Mouse (Mus musculus) midbrain, postnatal 0 days (tissue): ENCODE measurements around the gene BC052040. TPM values are rescaled to one million over a fixed set of nuclear protein-coding genes. Genes with fewer than 3 reads are reported as not detected.
A peak's percentile ranks its signal among the peaks of the same experiment; 100 is the strongest.

Experiments
- ATAC-seq: fragments of 200-750 bp; cut with Nextera tagmentation; 2 replicates; pipeline ENCODE4 v1.8.0; 2017; ENCODE audit warnings: moderate number of reproducible peaks, mild to moderate bottlenecking, moderate TSS enrichment, moderate library complexity; ENCODE audit not compliant: low FRiP score
- DNase-seq: peaks from one replicate; pipeline ENCODE4 v3.0.0-alpha.2; 2015; ENCODE audit warnings: low spot score
- H3K27ac ChIP-seq: fragments of 300-500 bp; sonication (generic); 2 replicates; pipeline ENCODE4 v1.5.1; 2014; ENCODE audit warnings: low read depth, mild to moderate bottlenecking, low read length, mixed read lengths
- H3K27me3 ChIP-seq: fragments of 300-500 bp; sonication (generic); 2 replicates; pipeline ENCODE4 v1.6.1; 2014; ENCODE audit warnings: low read length, control low read depth, mixed read lengths; ENCODE audit not compliant: insufficient read depth
- H3K36me3 ChIP-seq: fragments of 300-500 bp; sonication (generic); 2 replicates; pipeline ENCODE4 v1.6.1; 2014; ENCODE audit warnings: low read length, control low read depth, mixed read lengths; ENCODE audit not compliant: insufficient read depth
- H3K4me1 ChIP-seq: fragments of 300-500 bp; sonication (generic); 2 replicates; pipeline ENCODE4 v1.6.1; 2014; ENCODE audit warnings: mild to moderate bottlenecking, control low read depth, antibody characterized with exemption, low read length, mixed read lengths; ENCODE audit not compliant: insufficient read depth
- H3K4me2 ChIP-seq: fragments of 300-500 bp; sonication (generic); 2 replicates; pipeline ENCODE4 v1.6.1; 2014; ENCODE audit warnings: low read depth, mild to moderate bottlenecking, low read length, mixed read lengths; ENCODE audit not compliant: poor library complexity, severe bottlenecking
- H3K4me3 ChIP-seq: fragments of 300-500 bp; sonication (generic); 2 replicates; pipeline ENCODE4 v1.5.1; 2014; ENCODE audit warnings: low read depth, mild to moderate bottlenecking, low read length, moderate library complexity
- H3K9ac ChIP-seq: fragments of 300-500 bp; sonication (generic); replicated peaks from 2 replicates; pipeline ENCODE4 v1.6.1; 2014; ENCODE audit warnings: mild to moderate bottlenecking, low read length, moderate library complexity, mixed read lengths; ENCODE audit not compliant: poor library complexity, severe bottlenecking
- H3K9me3 ChIP-seq: fragments of 300-500 bp; sonication (generic); 2 replicates; pipeline ENCODE4 v1.6.1; 2016; ENCODE audit warnings: low read length, control low read depth
- CTCF ChIP-seq: IDR thresholded peaks from 2 replicates; pipeline ENCODE4 v1.5.1; 2016; ENCODE audit warnings: antibody characterized with exemption, mild to moderate bottlenecking
- WGBS: fragments of 180-500 bp; shearing (Covaris S2); extraction: QIAGEN DNeasy Blood & Tissue Kit; methylation state at CpG from one replicate; pipeline ENCODE4 v1.1.7; 2014; 5-methylcytosine and 5-hydroxymethylcytosine counted together
- polyA plus RNA-seq: library from polyadenylated mRNA; unstranded; fragments of >200 nt; fragmentation: Nextera tagmentation; extraction: Ambion mirVana; gene quantifications from 2 replicates; pipeline ENCODE4 v1.2.1, GENCODE M21; 2015
- total RNA-seq: library from RNA; depleted of rRNA; stranded (reverse); fragments of >200 nt; gene quantifications from 2 replicates; pipeline ENCODE4 v1.2.3, GENCODE M21; 2014

Gene BC052040
- total and polyA plus RNA-seq, 2 experiments from 2014 or later: 16.1 to 17.3 TPM

DNA sequence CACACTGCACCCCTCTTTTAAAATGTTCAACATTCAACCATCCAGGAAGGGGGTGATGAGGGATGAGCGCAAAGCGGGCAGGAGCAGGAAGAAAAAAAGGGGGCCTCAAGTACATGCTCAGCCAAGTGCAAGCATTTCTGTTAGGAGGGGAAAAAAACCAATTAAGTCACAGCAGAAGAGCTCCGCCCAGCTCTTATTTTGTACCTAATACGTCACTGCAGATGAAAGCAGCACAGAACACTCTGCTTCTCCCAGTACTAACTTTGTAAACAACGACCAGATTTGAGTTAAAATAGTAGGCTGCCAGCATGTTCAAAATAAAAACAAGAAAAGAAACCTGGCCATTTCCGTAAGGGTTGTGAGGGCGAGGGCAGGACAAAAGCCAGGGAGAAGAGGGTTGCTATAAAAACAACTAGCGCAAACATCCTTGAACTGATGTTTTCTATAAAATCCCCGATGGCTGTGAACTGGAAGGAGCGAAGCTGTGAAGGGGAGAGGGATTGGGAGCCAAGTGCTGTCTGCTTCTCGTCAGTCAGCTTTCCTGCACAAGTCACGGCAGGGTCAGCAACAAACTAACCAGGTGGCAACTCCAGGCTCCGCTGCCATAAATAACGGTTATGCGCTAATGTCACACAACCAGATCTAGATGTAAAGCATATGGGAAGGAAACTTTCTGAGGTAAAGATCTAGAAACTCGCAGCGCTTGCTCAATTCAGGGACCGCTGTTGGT is 2.2 kb upstream of the BC052040 start:
- ATAC-seq: no peak
- Histone ChIP-seq H3K27ac (no peak overlapping the region), H3K9ac (no peak overlapping the region), H3K4me1 (peaks cover 6% of the 10 kb centered on the region), H3K9me3 (no peaks in the 10 kb centered on the region), H3K36me3 (no peaks in the 10 kb centered on the region), H3K27me3 (no peaks in the 10 kb centered on the region), H3K4me3 (no peak overlapping the region), H3K4me2 (no peak overlapping the region)
- DNase-seq: no peak
- TF ChIP-seq CTCF: no peak
- 35% methylated on average over 18 of the region's 18 CpGs for WGBS

DNA sequence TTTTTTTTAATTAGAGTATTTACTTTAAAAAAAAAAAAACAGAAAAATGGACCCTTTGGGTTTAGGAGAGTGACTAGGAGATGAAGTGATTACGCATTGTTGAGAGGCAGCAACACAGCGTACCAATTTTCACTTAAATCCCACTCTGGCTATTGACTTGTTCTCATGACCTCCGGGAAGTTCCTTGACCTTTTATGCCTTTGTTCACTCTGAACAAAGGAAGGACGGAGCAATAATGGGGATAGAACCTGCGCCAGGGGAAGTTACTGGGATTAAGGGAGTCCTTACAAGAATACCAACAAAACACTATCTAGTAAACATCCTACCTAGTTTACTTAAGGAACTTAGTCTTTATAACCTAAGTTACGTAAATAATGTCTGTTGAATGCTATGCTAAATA is 1.5 kb upstream of the BC052040 start:
- ATAC-seq (no peak), DNase-seq (no peak)
- no peak for TF ChIP-seq CTCF
- Histone ChIP-seq H3K27ac (no peak overlapping the region), H3K36me3 (no peaks in the 10 kb centered on the region), H3K4me1 (peaks cover 6% of the 10 kb centered on the region), H3K4me2 (no peak overlapping the region), H3K27me3 (no peaks in the 10 kb centered on the region), H3K9ac (no peak overlapping the region), H3K4me3 (no peak overlapping the region), H3K9me3 (no peaks in the 10 kb centered on the region)
- WGBS: 28% methylated on average over 6 of the region's 6 CpGs

GRCm38 (mm10) chr2:115581989-115582608 is 583 bp downstream of the BC052040 start:
- peak overlapping the region; percentile 79 for H3K4me2 ChIP-seq
- peak overlapping the region; percentile 62 for H3K27ac ChIP-seq
- no peaks in the 10 kb centered on the region for H3K36me3 ChIP-seq
- WGBS: 69% methylated on average over 10 of the region's 10 CpGs
- peak overlapping the region; percentile 70 for H3K4me3 ChIP-seq
- no peak for DNase-seq
- peak overlapping the region; percentile 67 for H3K9ac ChIP-seq
- no peaks in the 10 kb centered on the region for H3K27me3 ChIP-seq
- ATAC-seq: no peak; the same call in 1 of the 2 replicates
- H3K4me1 ChIP-seq: peaks cover 6% of the 10 kb centered on the region
- no peaks in the 10 kb centered on the region for H3K9me3 ChIP-seq
- no peak for TF ChIP-seq CTCF

GRCm38 (mm10) chr2:115583776-115584175 is 2.3 kb downstream of the BC052040 start:
- Histone ChIP-seq H3K9me3 (no peaks in the 10 kb centered on the region), H3K27me3 (no peaks in the 10 kb centered on the region), H3K9ac (no peak overlapping the region), H3K4me3 (no peak overlapping the region), H3K36me3 (no peaks in the 10 kb centered on the region), H3K4me2 (no peak overlapping the region), H3K27ac (no peak overlapping the region), H3K4me1 (peaks cover 6% of the 10 kb centered on the region)
- ATAC-seq: no peak
- TF ChIP-seq CTCF: no peak
- DNase-seq: no peak

- Histone ChIP-seq H3K4me1 (no peaks in the 10 kb centered on the region), H3K4me2 (no peak overlapping the region), H3K9ac (no peak overlapping the region), H3K4me3 (no peak overlapping the region), H3K27me3 (no peaks in the 10 kb centered on the region), H3K27ac (no peak overlapping the region), H3K9me3 (no peaks in the 10 kb centered on the region), H3K36me3 (no peaks in the 10 kb centered on the region)
- ATAC-seq: no peak
- DNase-seq: no peak
- 93% methylated on average over 2 of the region's 2 CpGs for WGBS
- TF ChIP-seq CTCF: no peak
Measured at GRCm38 (mm10) chr2:115590602-115591001, 9.1 kb downstream of the BC052040 start.

DNA sequence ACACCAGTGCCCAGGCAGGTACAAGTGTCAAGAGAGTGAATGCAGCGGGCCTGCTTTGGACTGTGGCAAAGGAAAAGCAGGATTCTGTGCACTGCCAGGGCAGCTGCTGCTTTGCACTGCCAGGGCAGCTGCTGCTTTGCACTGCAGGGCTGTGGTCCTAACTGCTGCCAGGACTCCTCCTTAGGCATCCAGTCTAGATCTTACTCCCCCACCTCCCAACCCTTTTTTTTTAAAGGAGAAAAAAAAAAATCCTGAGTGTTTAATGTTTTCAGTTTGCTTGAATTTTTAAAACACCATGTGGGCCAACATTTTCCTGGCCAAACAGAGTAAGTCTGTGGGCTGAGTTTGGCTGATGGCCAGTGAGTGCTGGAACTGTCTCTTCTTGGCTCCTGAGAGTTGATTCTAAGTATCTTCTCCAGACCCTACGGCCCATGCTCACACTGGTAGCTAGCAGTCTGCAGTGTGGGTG is 11.2 kb downstream of the BC052040 start:
- TF ChIP-seq CTCF: no peak
- DNase-seq (peak; percentile 69), ATAC-seq (no peak; the same call in 1 of the 2 replicates)
- no peak overlapping the region for H3K4me2 ChIP-seq
- H3K4me3 ChIP-seq: no peak overlapping the region
- H3K4me1 ChIP-seq: no peaks in the 10 kb centered on the region; the same call in 1 of the 2 replicates
- no peak overlapping the region for H3K27ac ChIP-seq
- 72% methylated on average over 2 of the region's 2 CpGs for WGBS
- no peak overlapping the region for H3K9ac ChIP-seq
- no peaks in the 10 kb centered on the region for H3K27me3 ChIP-seq
- no peaks in the 10 kb centered on the region for H3K36me3 ChIP-seq
- no peaks in the 10 kb centered on the region for H3K9me3 ChIP-seq
